Mouse (Mus musculus) mouse embryonic stem cell (cell line): ENCODE measurements around the gene Rap1a.

ENCODE experiments used
- in situ Hi-C, 2 experiments: fragments of 300-500 bp; cut with MboI; formaldehyde crosslinking; loops; 1 replicate in 1 of 2; 3 replicates in 1 of 2; pipeline ENCODE4 v1.14.3; 2019 to 2020; ENCODE audit warnings: low sequenced_read_pairs in 2 of 2, low pct_unique_long_range_greater_than_20kb in 1 of 2, mixed read lengths in 1 of 2; ENCODE audit not compliant: unreplicated experiment in 1 of 2

Gene Rap1a

GRCm38 (mm10) chr3:105777997-105778396 is 23.1 kb downstream of the Rap1a start:
- in situ Hi-C loops, result loop anchor here in 1 of 2 experiments (10.0 kb wide), 1 partner anchor 117 kb away; no protein-coding TSS in a partner anchor

- in situ Hi-C loops, result loop anchor here in 1 of 2 experiments (10.0 kb wide), 1 partner anchor 120 kb away; no protein-coding TSS in a partner anchor
These were observed 26.6 kb downstream of the Rap1a start for GRCm38 (mm10) chr3:105774496-105774895.

GRCm38 (mm10) chr3:105771534-105771933 is 29.6 kb downstream of the Rap1a start:
- in situ Hi-C loops, result loop anchor here in 1 of 2 experiments (10.0 kb wide), 1 partner anchor 123 kb away; no protein-coding TSS in a partner anchor

GRCm38 (mm10) chr3:105770836-105771235 is 30.3 kb downstream of the Rap1a start:
- in situ Hi-C loops, result loop anchor here in 1 of 2 experiments (10.0 kb wide), 1 partner anchor 124 kb away; no protein-coding TSS in a partner anchor

- in situ Hi-C loops, result no loop called here
These were observed 31.8 kb downstream of the Rap1a start for GRCm38 (mm10) chr3:105769380-105769779.

GRCm38 (mm10) chr3:105768529-105768928 is 32.6 kb downstream of the Rap1a start:
- in situ Hi-C loops, result no loop called here

- in situ Hi-C loops, result no loop called here
These were observed 37.8 kb downstream of the Rap1a start for GRCm38 (mm10) chr3:105763132-105763851.

- in situ Hi-C loops, result no loop called here
These were observed 41.1 kb downstream of the Rap1a start for GRCm38 (mm10) chr3:105760063-105760462.

- in situ Hi-C loops, result no loop called here
These were observed 42.5 kb downstream of the Rap1a start for GRCm38 (mm10) chr3:105758658-105759057.

GRCm38 (mm10) chr3:105758098-105758497 is 43.0 kb downstream of the Rap1a start:
- in situ Hi-C loops, result no loop called here

GRCm38 (mm10) chr3:105757323-105758083 is 43.6 kb downstream of the Rap1a start:
- in situ Hi-C loops, result no loop called here

- in situ Hi-C loops, result no loop called here
These were observed 44.6 kb downstream of the Rap1a start for GRCm38 (mm10) chr3:105756505-105756904.

GRCm38 (mm10) chr3:105755123-105755522 is 46.0 kb downstream of the Rap1a start:
- in situ Hi-C loops, result no loop called here

GRCm38 (mm10) chr3:105754184-105754583 is 47.0 kb downstream of the Rap1a start:
- in situ Hi-C loops, result no loop called here

GRCm38 (mm10) chr3:105750810-105751209 is 50.3 kb downstream of the Rap1a start:
- in situ Hi-C loops, result no loop called here

- in situ Hi-C loops, result no loop called here
These were observed 54.6 kb downstream of the Rap1a start for GRCm38 (mm10) chr3:105746542-105746941.

- in situ Hi-C loops, result no loop called here
These were observed 63.5 kb downstream of the Rap1a start for GRCm38 (mm10) chr3:105737666-105738065.

- in situ Hi-C loops, result no loop called here
These were observed 64.1 kb downstream of the Rap1a start for GRCm38 (mm10) chr3:105737070-105737469.

GRCm38 (mm10) chr3:105736148-105736547 is 65.0 kb downstream of the Rap1a start:
- in situ Hi-C loops, result no loop called here
